Comparison of ENCODE assay signal across 9 mouse cellular contexts in the genomic region with DNA sequence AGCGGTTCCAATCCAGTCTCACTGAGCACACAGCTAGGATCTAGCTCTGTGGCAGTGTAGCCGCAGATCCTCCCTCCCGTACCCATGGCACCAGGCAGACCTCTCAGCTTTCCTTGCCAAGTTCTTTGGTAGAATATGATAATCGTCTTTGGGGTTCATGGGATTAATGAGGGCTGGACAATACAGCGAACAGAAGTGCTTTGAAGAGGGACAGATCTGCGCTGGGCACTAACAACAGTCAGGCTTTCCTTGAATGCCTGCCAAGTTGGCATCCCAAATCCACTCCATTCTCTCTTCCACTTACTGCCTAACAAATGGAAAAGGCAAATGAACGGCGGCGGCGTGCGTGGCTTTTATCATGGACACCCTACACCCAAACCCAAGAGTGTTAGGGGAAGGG. TPM values are rescaled to one million over a fixed set of nuclear protein-coding genes. Genes with fewer than 3 reads are reported as not detected.
A peak's percentile ranks its signal among the peaks of the same experiment; 100 is the strongest.
DNase-seq lines count a peak whose midpoint lies in the region; ATAC-seq lines count a peak whose summit lies in the region.
"Had no signal": no experiment of that assay in that cellular context is flagged by ENCODE, and none has a peak within 500 bp of the region (broad histone marks: within the 10 kb centered on the region; RNA-seq: fewer than 3 reads in every experiment).

No protein-coding gene starts in this region.

- H3K4me3 ChIP-seq in neural tube, embryonic 12.5 days, result no peak overlapping the region
- no peak overlapping the region for H3K4me3 ChIP-seq in forebrain, embryonic 14.5 days (ENCODE audit: low read depth, low read length)
- H3K4me3 ChIP-seq: erythroblast, embryonic 14.5 days had no signal

- ATAC-seq in neural tube, embryonic 12.5 days (ENCODE audit: low FRiP score, low read depth), result peak; percentile 39
- peak; percentile 71 for ATAC-seq in forebrain, embryonic 14.5 days
- no peak for ATAC-seq in megakaryocyte progenitor cell, adult 5-6 weeks (replicated peaks; ENCODE audit: poor library complexity)

- H3K9me3 ChIP-seq in neural tube, embryonic 12.5 days, result no peaks in the 10 kb centered on the region
- H3K9me3 ChIP-seq in forebrain, embryonic 14.5 days (replicated peaks; ENCODE audit: control insufficient read depth, low read length), result no peaks in the 10 kb centered on the region

- H3K9ac ChIP-seq in neural tube, embryonic 12.5 days, result no peak overlapping the region
- H3K9ac ChIP-seq in forebrain, embryonic 14.5 days (ENCODE audit: low read length), result no peak overlapping the region
- H3K9ac ChIP-seq: liver, embryonic 14.5 days had no signal

- no peak overlapping the region; the same call in 1 of the 2 replicates for H3K4me2 ChIP-seq in neural tube, embryonic 12.5 days (replicated peaks)
- H3K4me2 ChIP-seq in forebrain, embryonic 14.5 days (ENCODE audit: low read length), result peak overlapping the region; percentile 29

- no peak for DNase-seq in neural tube, embryonic 10.5 days (ENCODE audit: extremely low spot score, low spot score)
- DNase-seq in forebrain, embryonic 14.5 days (ENCODE audit: low spot score), result peak; percentile 91
- DNase-seq in layer of hippocampus, postnatal 25 days (ENCODE audit: extremely low spot score in 1 of 2, low spot score in 1 of 2), result peak; percentile 39 to 56
- peak; percentile 22 for DNase-seq in right cerebral cortex, postnatal 25 days
- no peak for DNase-seq in T-cell, adult 2 months (ENCODE audit: low spot score)

- peaks cover 11% of the 10 kb centered on the region for H3K4me1 ChIP-seq in neural tube, embryonic 12.5 days
- H3K4me1 ChIP-seq in forebrain, embryonic 14.5 days (ENCODE audit: control insufficient read depth, insufficient read depth, low read length), result peaks cover 12% of the 10 kb centered on the region

- H3K36me3 ChIP-seq in neural tube, embryonic 12.5 days, result no peaks in the 10 kb centered on the region
- no peaks in the 10 kb centered on the region for H3K36me3 ChIP-seq in forebrain, embryonic 14.5 days (ENCODE audit: control insufficient read depth, insufficient read depth, low read length)

- 68% methylated on average over 11 of the region's 11 CpGs for WGBS in neural tube, embryonic 12.5 days
- 10% methylated on average over 11 of the region's 11 CpGs for WGBS in forebrain, embryonic 14.5 days

- H3K27me3 ChIP-seq in neural tube, embryonic 12.5 days (replicated peaks), result no peaks in the 10 kb centered on the region
- no peaks in the 10 kb centered on the region for H3K27me3 ChIP-seq in forebrain, embryonic 14.5 days (replicated peaks; ENCODE audit: control insufficient read depth, insufficient read depth, low read length)

- no peak overlapping the region for H3K27ac ChIP-seq in neural tube, embryonic 12.5 days
- H3K27ac ChIP-seq in forebrain, embryonic 14.5 days (ENCODE audit: low read depth, low read length), result peak overlapping the region; percentile 85
- H3K27ac ChIP-seq: liver, embryonic 14.5 days had no signal

RNA-seq across cellular contexts. Expression of a gene that starts 21.0 kb away (rescaled TPM):
- polyA plus RNA-seq in neural tube, embryonic 12.5 days (2016; fragmentation: Nextera tagmentation; extraction: Ambion mirVana), result 0.52 and 0.67 TPM in 2 replicates
- 0.56 and 0.72 TPM in 2 replicates for polyA plus RNA-seq in forebrain, embryonic 14.5 days (2014; fragmentation: Nextera tagmentation; extraction: Ambion mirVana)
- total RNA-seq in layer of hippocampus, postnatal 25 days (2021), result under 1 TPM; 0.66 TPM
- total RNA-seq in megakaryocyte progenitor cell, adult 5-6 weeks (2015), result 27.5 and 28.0 TPM in 2 replicates
- 15.5 and 21.1 TPM in 2 replicates for total RNA-seq in megakaryocyte progenitor cell, adult 5-6 weeks (2017)
- polyA plus RNA-seq: erythroblast, embryonic 14.5 days had no signal

RNA-seq across cellular contexts. Expression of a gene that starts 29.6 kb away (rescaled TPM):
- 9.5 and 9.7 TPM in 2 replicates for polyA plus RNA-seq in neural tube, embryonic 12.5 days (2016; fragmentation: Nextera tagmentation; extraction: Ambion mirVana)
- polyA plus RNA-seq in forebrain, embryonic 14.5 days (2014; fragmentation: Nextera tagmentation; extraction: Ambion mirVana), result 10.0 and 10.5 TPM in 2 replicates
- 1 to 10 TPM; 5.1 to 6.1 TPM for total RNA-seq in layer of hippocampus, postnatal 25 days (2021)
- total RNA-seq in megakaryocyte progenitor cell, adult 5-6 weeks (2015), result 3.7 and 4.3 TPM in 2 replicates
- 1.6 and 2.7 TPM in 2 replicates for total RNA-seq in megakaryocyte progenitor cell, adult 5-6 weeks (2017)

Comparison
In these comparisons a context has a peak if more than half of its experiments do, and no peak if none do; other contexts are left out.
1. DNase-seq: peak in forebrain, embryonic 14.5 days (single experiment), layer of hippocampus, postnatal 25 days (2 of 2) and right cerebral cortex, postnatal 25 days (single experiment); none in neural tube, embryonic 10.5 days (single experiment) and T-cell, adult 2 months (single experiment).
2. RNA of a gene that starts 21.0 kb away (total RNA-seq): 15.5 to 28.0 TPM in megakaryocyte progenitor cell, adult 5-6 weeks; 0.66 TPM in layer of hippocampus, postnatal 25 days; every median in the first group is over 4 times any median in the second.